Mouse (Mus musculus): Measurements from ENCODE around the gene C8b. TPM values are rescaled to one million over a fixed set of nuclear protein-coding genes. Genes with fewer than 3 reads are reported as not detected.

C8b gene
- not detected in 2 replicates for polyA plus RNA-seq (2015; fragmentation: Nextera tagmentation; extraction: Ambion mirVana)

DNA sequence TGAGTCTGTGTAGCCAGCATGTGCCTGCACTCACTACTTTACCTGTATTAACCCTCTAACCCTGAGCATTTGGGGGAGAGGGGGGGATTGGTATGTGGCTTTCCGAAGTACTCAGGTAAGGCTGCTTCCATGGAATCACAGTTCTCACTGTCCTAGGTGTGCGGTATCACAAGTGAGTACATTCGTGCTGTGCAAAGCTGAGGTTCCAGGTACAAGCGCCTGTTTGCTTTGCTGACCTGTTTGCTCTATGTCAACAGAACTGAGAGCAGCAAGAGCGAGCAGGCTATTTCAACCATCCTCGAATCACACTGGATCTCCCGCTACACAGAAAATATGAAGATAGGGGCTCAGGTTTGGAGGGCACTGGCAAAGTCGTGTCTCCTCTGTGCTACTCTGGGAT, at the start of gene C8b:
TSS of gene C8b (plus strand) at position 253 of the 400 bp plus-strand sequence.

Other genes with a start within 250 kb of the C8b start
- gene Gm17662, start 91.0 kb downstream of the C8b start, polyA plus RNA-seq (2015; fragmentation: Nextera tagmentation; extraction: Ambion mirVana): not detected in 2 replicates
- gene C8a, start 110.1 kb downstream of the C8b start, polyA plus RNA-seq (2015; fragmentation: Nextera tagmentation; extraction: Ambion mirVana): not detected in 2 replicates
- 0.06 and 0.16 TPM in 2 replicates for gene Fyb2, start 147.1 kb downstream of the C8b start, polyA plus RNA-seq (2015; fragmentation: Nextera tagmentation; extraction: Ambion mirVana)